Mouse (Mus musculus): Measurements from ENCODE around the gene Vmn1r104. TPM values are rescaled to one million over a fixed set of nuclear protein-coding genes. Genes with fewer than 3 reads are reported as not detected.

The Vmn1r104 gene
- polyA plus RNA-seq (2014; fragmentation: Illumina TruSeq; extraction: RNeasy Lipid Tissue Mini Kit (QIAGEN cat#74804); ENCODE audit: low read depth, low replicate concordance) = not detected

GRCm38 (mm10) chr7:20533537-20533936, at the start of gene Vmn1r104:
TSS of gene Vmn1r104 (plus strand) at chr7:20533837.

GRCm38 (mm10) chr7:20510434-20510833, 23.2 kb upstream of the Vmn1r104 start, which contains the start of gene Vmn1r103:
TSS of gene Vmn1r103 (minus strand) at chr7:20510534.

DNA sequence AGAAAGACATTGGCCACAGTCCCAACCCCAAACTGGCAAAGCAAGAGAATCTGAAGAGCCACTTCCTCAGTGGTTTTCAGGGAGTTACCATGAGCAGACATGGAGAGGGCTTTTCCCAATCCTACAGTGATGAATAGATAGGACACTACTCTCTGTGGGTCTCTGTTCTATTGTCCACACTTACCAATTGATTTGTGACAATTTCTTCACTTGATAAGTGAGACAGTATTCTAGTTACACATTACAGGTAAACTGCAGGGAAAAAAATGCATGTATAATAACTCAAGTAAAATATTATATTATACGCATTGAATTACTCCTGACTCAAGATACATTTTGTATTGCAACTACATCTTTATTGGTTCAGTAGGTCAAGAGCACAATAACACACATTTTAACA, 12.0 kb downstream of the Vmn1r104 start, which contains the start of gene Gm5726:
Gene Gm5726 (minus strand): TSS at position 101 of the 400 bp plus-strand sequence.

GRCm38 (mm10) chr7:20576141-20576540, 42.5 kb downstream of the Vmn1r104 start, which contains the start of gene Gm4141:
TSS of gene Gm4141 (minus strand) at chr7:20576241.

Other genes with a start within 250 kb of the Vmn1r104 start
- gene Gm4133, start 199.8 kb upstream of the Vmn1r104 start, polyA plus RNA-seq (2014; fragmentation: Illumina TruSeq; extraction: RNeasy Lipid Tissue Mini Kit (QIAGEN cat#74804); ENCODE audit: low read depth, low replicate concordance) = not detected
- gene Gm5728, start 158.4 kb upstream of the Vmn1r104 start, polyA plus RNA-seq (2014; fragmentation: Illumina TruSeq; extraction: RNeasy Lipid Tissue Mini Kit (QIAGEN cat#74804); ENCODE audit: low read depth, low replicate concordance) = not detected
- not detected for gene Vmn1r100, start 115.9 kb upstream of the Vmn1r104 start, polyA plus RNA-seq (2014; fragmentation: Illumina TruSeq; extraction: RNeasy Lipid Tissue Mini Kit (QIAGEN cat#74804); ENCODE audit: low read depth, low replicate concordance)
- not detected for gene Vmn1r101, start 91.2 kb upstream of the Vmn1r104 start, polyA plus RNA-seq (2014; fragmentation: Illumina TruSeq; extraction: RNeasy Lipid Tissue Mini Kit (QIAGEN cat#74804); ENCODE audit: low read depth, low replicate concordance)
- gene Gm10670, start 58.9 kb upstream of the Vmn1r104 start, polyA plus RNA-seq (2014; fragmentation: Illumina TruSeq; extraction: RNeasy Lipid Tissue Mini Kit (QIAGEN cat#74804); ENCODE audit: low read depth, low replicate concordance) = not detected
- gene Vmn1r103, start 23.3 kb upstream of the Vmn1r104 start, polyA plus RNA-seq (2014; fragmentation: Illumina TruSeq; extraction: RNeasy Lipid Tissue Mini Kit (QIAGEN cat#74804); ENCODE audit: low read depth, low replicate concordance) = not detected
- gene Gm5726, start 11.9 kb downstream of the Vmn1r104 start, polyA plus RNA-seq (2014; fragmentation: Illumina TruSeq; extraction: RNeasy Lipid Tissue Mini Kit (QIAGEN cat#74804); ENCODE audit: low read depth, low replicate concordance) = not detected
- not detected for gene Gm4141, start 42.4 kb downstream of the Vmn1r104 start, polyA plus RNA-seq (2014; fragmentation: Illumina TruSeq; extraction: RNeasy Lipid Tissue Mini Kit (QIAGEN cat#74804); ENCODE audit: low read depth, low replicate concordance)
- gene Gm4513, start 65.2 kb downstream of the Vmn1r104 start, polyA plus RNA-seq (2014; fragmentation: Illumina TruSeq; extraction: RNeasy Lipid Tissue Mini Kit (QIAGEN cat#74804); ENCODE audit: low read depth, low replicate concordance) = not detected
- gene Vmn1r107, start 135.1 kb downstream of the Vmn1r104 start, polyA plus RNA-seq (2014; fragmentation: Illumina TruSeq; extraction: RNeasy Lipid Tissue Mini Kit (QIAGEN cat#74804); ENCODE audit: low read depth, low replicate concordance) = not detected
- not detected for gene Vmn1r111, start 169.4 kb downstream of the Vmn1r104 start, polyA plus RNA-seq (2014; fragmentation: Illumina TruSeq; extraction: RNeasy Lipid Tissue Mini Kit (QIAGEN cat#74804); ENCODE audit: low read depth, low replicate concordance)
- not detected for gene Gm10668, start 196.8 kb downstream of the Vmn1r104 start, polyA plus RNA-seq (2014; fragmentation: Illumina TruSeq; extraction: RNeasy Lipid Tissue Mini Kit (QIAGEN cat#74804); ENCODE audit: low read depth, low replicate concordance)
- gene Vmn1r112, start 237.3 kb downstream of the Vmn1r104 start, polyA plus RNA-seq (2014; fragmentation: Illumina TruSeq; extraction: RNeasy Lipid Tissue Mini Kit (QIAGEN cat#74804); ENCODE audit: low read depth, low replicate concordance) = not detected